Mouse (Mus musculus) C2C12 (cell line): ENCODE measurements around the gene Pex19.

Experiments
- CTCF ChIP-seq: IDR thresholded peaks from one replicate; pipeline ENCODE4 v1.5.1; 2011; ENCODE audit not compliant: control insufficient read depth, insufficient read depth, insufficient read length
- USF1 ChIP-seq: IDR thresholded peaks from one replicate; pipeline ENCODE4 v1.6.1; 2011; ENCODE audit warnings: low read depth, mild to moderate bottlenecking, control low read depth, moderate library complexity

GRCm38 (mm10) chr1:172133535-172133934, 7.0 kb downstream of the Pex19 start:
- TF ChIP-seq USF1 (no peak), CTCF (no peak)
